Mouse (Mus musculus) cortical plate, adult 2 months (tissue): ENCODE measurements around the gene Mysm1. TPM values are rescaled to one million over a fixed set of nuclear protein-coding genes. Genes with fewer than 3 reads are reported as not detected.

ENCODE experiments used
- H3K27ac ChIP-seq: fragments of 200-500 bp; 2 replicates; pipeline ENCODE4 v1.5.1; 2012; ENCODE audit warnings: low read length, control low read depth, inconsistent platforms; ENCODE audit not compliant: insufficient read depth
- H3K4me1 ChIP-seq: fragments of 200-500 bp; 2 replicates; pipeline ENCODE4 v1.6.1; 2011; ENCODE audit warnings: low read length; ENCODE audit not compliant: control insufficient read depth, insufficient read depth
- H3K4me3 ChIP-seq: fragments of 200-500 bp; 2 replicates; pipeline ENCODE4 v1.5.1; 2011; ENCODE audit warnings: mild to moderate bottlenecking, low read length, control low read depth; ENCODE audit not compliant: insufficient read depth
- CTCF ChIP-seq: fragments of 200-500 bp; IDR thresholded peaks from 2 replicates; pipeline ENCODE4 v1.5.1; 2011; ENCODE audit warnings: mild to moderate bottlenecking, control low read depth, low read length; ENCODE audit not compliant: insufficient read depth; ENCODE audit errors: extremely low read depth
- POLR2A ChIP-seq: fragments of 200-500 bp; IDR thresholded peaks from 2 replicates; pipeline ENCODE4 v1.6.1; 2011; ENCODE audit warnings: mild to moderate bottlenecking, low read length, control low read depth; ENCODE audit not compliant: insufficient read depth; ENCODE audit errors: extremely low read depth
- polyA plus RNA-seq: library from polyadenylated mRNA; depleted of rRNA; stranded (reverse); fragments of >200 nt; gene quantifications from 2 replicates; pipeline ENCODE4 v1.2.3, GENCODE M21; 2012; rRNA removed

Gene Mysm1
- polyA plus RNA-seq, 1 experiment: 17.9 TPM

GRCm38 (mm10) chr4:94979500-94979915 is 608 bp upstream of the Mysm1 start:
- TF ChIP-seq POLR2A: no peak
- TF ChIP-seq CTCF: no peak
- H3K27ac ChIP-seq: peak overlapping the region; percentile 12; the same call in 1 of the 2 replicates
- H3K4me1 ChIP-seq: peaks cover 5% of the 10 kb centered on the region; the same call in 1 of the 2 replicates
- peak overlapping the region; percentile 81 for H3K4me3 ChIP-seq

GRCm38 (mm10) chr4:94973321-94973720 is 5.6 kb downstream of the Mysm1 start:
- H3K4me1 ChIP-seq: peaks cover 5% of the 10 kb centered on the region; the same call in 1 of the 2 replicates
- no peak overlapping the region for H3K27ac ChIP-seq
- no peak for TF ChIP-seq POLR2A
- TF ChIP-seq CTCF: no peak
- H3K4me3 ChIP-seq: no peak overlapping the region

- H3K4me1 ChIP-seq: no peaks in the 10 kb centered on the region
- no peak for TF ChIP-seq POLR2A
- TF ChIP-seq CTCF: no peak
- H3K27ac ChIP-seq: no peak overlapping the region
- no peak overlapping the region for H3K4me3 ChIP-seq
These were observed 26.1 kb downstream of the Mysm1 start for GRCm38 (mm10) chr4:94952773-94953172.

GRCm38 (mm10) chr4:94941221-94941855 is 37.6 kb downstream of the Mysm1 start:
- no peaks in the 10 kb centered on the region; the same call in 1 of the 2 replicates for H3K4me1 ChIP-seq
- no peak overlapping the region for H3K4me3 ChIP-seq
- H3K27ac ChIP-seq: no peak overlapping the region
- TF ChIP-seq POLR2A (no peak), CTCF (no peak)

GRCm38 (mm10) chr4:94928743-94929142 is 50.2 kb downstream of the Mysm1 start, which contains the start of gene Eqtn:
TSS of gene Eqtn (minus strand) at chr4:94928843.
- H3K4me3 ChIP-seq: no peak within 1 kb of the TSS
- H3K4me1 ChIP-seq: no peaks in the 10 kb centered on the region
- H3K27ac ChIP-seq: no peak within 1 kb of the TSS
- no peak for TF ChIP-seq POLR2A
- TF ChIP-seq CTCF: no peak

- no peak for TF ChIP-seq CTCF
- no peak for TF ChIP-seq POLR2A
- no peak overlapping the region for H3K4me3 ChIP-seq
These were observed 77.1 kb downstream of the Mysm1 start for GRCm38 (mm10) chr4:94901780-94902179.

GRCm38 (mm10) chr4:94900744-94901143 is 78.2 kb downstream of the Mysm1 start:
- H3K4me1 ChIP-seq: no peaks in the 10 kb centered on the region
- no peak for TF ChIP-seq POLR2A
- no peak for TF ChIP-seq CTCF
- H3K27ac ChIP-seq: no peak overlapping the region
- no peak overlapping the region for H3K4me3 ChIP-seq

More at GRCm38 (mm10) chr4:94901780-94902179, 77.1 kb downstream of the Mysm1 start:
- H3K4me1 ChIP-seq: no peaks in the 10 kb centered on the region
- H3K27ac ChIP-seq: no peak overlapping the region

Other genes with a start within 250 kb of the Mysm1 start
- 10.4 and 11.4 TPM in 2 replicates for gene Tek, start 239.8 kb downstream of the Mysm1 start, polyA plus RNA-seq
- 2.1 and 3.1 TPM in 2 replicates for gene Eqtn, start 50.3 kb downstream of the Mysm1 start, polyA plus RNA-seq
- 32.5 and 41.5 TPM in 2 replicates for gene Jun, start 73.1 kb upstream of the Mysm1 start, polyA plus RNA-seq